ENCODE assay signal across 8 mouse cellular contexts in the genomic region with DNA sequence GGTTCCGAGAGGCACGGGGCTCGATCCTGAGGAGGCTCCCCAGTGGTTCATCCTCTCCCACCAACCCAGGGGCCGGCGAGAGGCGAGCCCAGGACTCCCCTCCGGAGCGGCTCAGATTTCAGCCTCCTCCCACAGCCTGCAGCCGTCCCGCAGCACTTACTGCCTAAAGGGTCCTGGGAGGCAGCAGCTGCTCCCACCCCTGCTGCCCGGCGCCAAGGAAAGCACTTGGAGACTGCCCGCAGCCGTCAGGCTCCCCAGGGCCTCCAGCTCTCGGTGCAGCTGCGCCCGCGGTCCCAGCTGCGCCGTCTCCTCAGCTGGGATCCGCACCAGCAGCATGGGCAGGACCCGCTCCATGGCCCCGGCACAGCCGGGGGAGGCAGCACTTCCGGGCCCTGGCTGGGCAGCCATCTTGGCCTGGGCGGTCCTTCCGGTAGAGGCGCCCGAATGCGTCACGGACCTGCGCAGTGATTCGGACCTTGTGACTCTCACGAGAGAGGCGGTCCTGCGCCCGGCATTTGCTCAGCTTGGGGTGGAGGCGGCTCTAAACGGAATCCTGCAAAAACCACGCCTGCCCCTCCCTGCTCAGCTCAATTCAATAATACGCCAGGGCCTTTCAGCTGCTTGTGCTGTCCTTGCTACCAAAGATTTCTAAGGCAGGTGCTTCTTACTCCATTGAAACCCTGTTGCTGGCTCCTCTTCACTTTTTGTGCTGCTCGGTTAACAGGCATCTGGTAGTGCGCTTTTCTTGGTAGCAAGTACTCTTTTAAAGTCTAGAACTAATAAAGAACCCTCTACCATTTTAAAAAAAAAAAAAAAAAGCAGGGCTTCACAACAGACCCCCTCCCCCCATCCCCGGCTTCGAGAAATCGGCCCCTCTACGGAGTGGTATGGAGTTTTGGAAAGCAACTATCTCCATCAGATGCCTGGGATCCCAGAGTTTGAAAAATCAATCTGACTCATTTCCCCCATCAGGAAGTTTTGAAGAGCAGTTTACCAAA. TPM values are rescaled to one million over a fixed set of nuclear protein-coding genes. Genes with fewer than 3 reads are reported as not detected.
DNase-seq lines count a peak whose midpoint lies in the region; ATAC-seq and TF ChIP-seq lines count a peak whose summit lies in the region.

Gene Spg11, minus strand, starts transcription at position 426 of the 998 bp plus-strand sequence.

- H3K9me3 ChIP-seq in CH12.LX (replicated peaks; ENCODE audit: low read length): no peaks in the 10 kb centered on the region
- no peaks in the 10 kb centered on the region for H3K9me3 ChIP-seq in forebrain, embryonic 11.5 days (ENCODE audit: control insufficient read depth, low read length)
- H3K9me3 ChIP-seq in heart, embryonic 16.5 days (replicated peaks; ENCODE audit: control insufficient read depth, low read length): no peaks in the 10 kb centered on the region
- no peaks in the 10 kb centered on the region for H3K9me3 ChIP-seq in liver, embryonic 15.5 days (replicated peaks)
- H3K9me3 ChIP-seq in neural tube, embryonic 12.5 days: no peaks in the 10 kb centered on the region

- WGBS in forebrain, embryonic 11.5 days: under 1% methylated on average over 47 of the region's 47 CpGs
- under 1% methylated on average over 47 of the region's 47 CpGs for WGBS in heart, embryonic 16.5 days
- 1% methylated on average over 47 of the region's 47 CpGs for WGBS in liver, embryonic 15.5 days (ENCODE audit: insufficient replicate concordance)
- under 1% methylated on average over 47 of the region's 47 CpGs for WGBS in neural tube, embryonic 12.5 days

- TF ChIP-seq EP300 in CH12.LX (IDR thresholded peaks at IDR 0.05; ENCODE audit: low read length): 0 out of 2 replicates have a peak, but pooled peaks have one; percentile 25

- no peak for TF ChIP-seq RAD21 in CH12.LX (IDR thresholded peaks at IDR 0.05; ENCODE audit: low read depth, low read length)

- peaks cover 8% of the 10 kb centered on the region for H3K79me2 ChIP-seq in CH12.LX (replicated peaks; ENCODE audit: control insufficient read depth, extremely low read depth, insufficient read depth, poor library complexity, severe bottlenecking)

- DNase-seq in CH12.LX (ENCODE audit: extremely low read depth): peak; percentile 98
- peak; percentile 95 for DNase-seq in c-Kit-positive CD71-positive TER-119-negative erythroid progenitor cells, embryonic 14.5 days (ENCODE audit: low read depth)
- DNase-seq in forebrain, embryonic 11.5 days (ENCODE audit: low spot score): peak; percentile 98
- DNase-seq in kidney, postnatal 36 days: peak; percentile 98
- peak; percentile 96 for DNase-seq in telencephalon, adult 2 months (ENCODE audit: low read depth, low spot score)

- in situ Hi-C loops in CH12.LX (cut with MboI; ENCODE audit: low pct_ligation_motif_present, low pct_unique_long_range_greater_than_20kb, low sequenced_read_pairs): loop anchor here (5.0 kb wide), 1 partner anchor 44 kb away; the partner anchor contains the start of gene Trim69

- peak; percentile 100 for ATAC-seq in forebrain, embryonic 11.5 days (replicated peaks; ENCODE audit: low FRiP score)
- ATAC-seq in heart, embryonic 16.5 days (replicated peaks; ENCODE audit: extremely low read depth, insufficient read depth, low FRiP score): peak; percentile 100
- ATAC-seq in liver, embryonic 15.5 days (ENCODE audit: insufficient read depth): peak; percentile 100
- peak; percentile 99 for ATAC-seq in neural tube, embryonic 12.5 days (ENCODE audit: low FRiP score, low read depth)

- peak within 1 kb of the TSS; percentile 89 for H3K9ac ChIP-seq in CH12.LX (ENCODE audit: insufficient read depth, low read depth)
- H3K9ac ChIP-seq in forebrain, embryonic 11.5 days (ENCODE audit: low read length): peak within 1 kb of the TSS; percentile 95
- H3K9ac ChIP-seq in heart, embryonic 16.5 days (ENCODE audit: low read length): peak within 1 kb of the TSS; percentile 86
- peak within 1 kb of the TSS; percentile 88 for H3K9ac ChIP-seq in liver, embryonic 15.5 days
- peak within 1 kb of the TSS; percentile 83 for H3K9ac ChIP-seq in neural tube, embryonic 12.5 days

- dilution Hi-C loops in CH12.LX (cut with MboI; ENCODE audit: extremely low pct_ligation_motif_present, extremely low pct_unique_long_range_greater_than_20kb, low sequenced_read_pairs): no loop called here

- H3K27ac ChIP-seq in CH12.LX (ENCODE audit: insufficient read depth, low read depth): peak within 1 kb of the TSS; percentile 30; the same call in 1 of the 2 replicates
- H3K27ac ChIP-seq in forebrain, embryonic 11.5 days (ENCODE audit: low read depth, low read length): peak within 1 kb of the TSS; percentile 97
- peak within 1 kb of the TSS; percentile 94 for H3K27ac ChIP-seq in heart, embryonic 16.5 days (ENCODE audit: low read length)
- H3K27ac ChIP-seq in liver, embryonic 15.5 days (replicated peaks): peak within 1 kb of the TSS; percentile 90
- peak within 1 kb of the TSS; percentile 93 for H3K27ac ChIP-seq in neural tube, embryonic 12.5 days

- H3K4me2 ChIP-seq in CH12.LX (ENCODE audit: insufficient read depth, low read depth, poor library complexity, severe bottlenecking): peak within 1 kb of the TSS; percentile 79
- peak within 1 kb of the TSS; percentile 61 for H3K4me2 ChIP-seq in forebrain, embryonic 11.5 days (ENCODE audit: low read depth, low read length, severe bottlenecking)
- peak within 1 kb of the TSS; percentile 73 for H3K4me2 ChIP-seq in heart, embryonic 16.5 days (ENCODE audit: low read depth, low read length)
- peak within 1 kb of the TSS; percentile 78 for H3K4me2 ChIP-seq in liver, embryonic 15.5 days
- peak within 1 kb of the TSS; percentile 63 for H3K4me2 ChIP-seq in neural tube, embryonic 12.5 days (replicated peaks)

- TF ChIP-seq CTCF in CH12.LX (conservative IDR thresholded peaks at IDR 0.05 in 1 of 2, IDR thresholded peaks at IDR 0.05 in 1 of 2; ENCODE audit: low read depth in 2 of 2, low read length in 2 of 2): no peak

- peaks cover 11 to 18% of the 10 kb centered on the region in 2 experiments for H3K36me3 ChIP-seq in CH12.LX (replicated peaks in 1 of 2; ENCODE audit: control insufficient read depth in 1 of 2, insufficient read depth in 1 of 2, low read length in 1 of 2)
- no peaks in the 10 kb centered on the region for H3K36me3 ChIP-seq in forebrain, embryonic 11.5 days (ENCODE audit: control insufficient read depth, insufficient read depth, low read length)
- peaks cover 7% of the 10 kb centered on the region; the same call in 1 of the 2 replicates for H3K36me3 ChIP-seq in heart, embryonic 16.5 days (ENCODE audit: control insufficient read depth, insufficient read depth)
- peaks cover 10% of the 10 kb centered on the region for H3K36me3 ChIP-seq in liver, embryonic 15.5 days (replicated peaks)
- H3K36me3 ChIP-seq in neural tube, embryonic 12.5 days: peaks cover 8% of the 10 kb centered on the region; the same call in 1 of the 2 replicates

- peak within 1 kb of the TSS; percentile 77 to 94 (median 92) for H3K4me3 ChIP-seq in CH12.LX (replicated peaks in 1 of 3; ENCODE audit: low read depth in 2 of 3, low read length in 2 of 3, poor library complexity in 1 of 3)
- H3K4me3 ChIP-seq in forebrain, embryonic 11.5 days (ENCODE audit: low read depth, low read length): peak within 1 kb of the TSS; percentile 89
- H3K4me3 ChIP-seq in heart, embryonic 16.5 days (ENCODE audit: low read length): peak within 1 kb of the TSS; percentile 77
- H3K4me3 ChIP-seq in liver, embryonic 15.5 days (replicated peaks): peak within 1 kb of the TSS; percentile 95
- peak within 1 kb of the TSS; percentile 80 for H3K4me3 ChIP-seq in neural tube, embryonic 12.5 days

- peak; percentile 100 for TF ChIP-seq POLR2A in CH12.LX (IDR thresholded peaks at IDR 0.05; ENCODE audit: low read depth, low read length)

- no peaks in the 10 kb centered on the region for H3K27me3 ChIP-seq in CH12.LX (replicated peaks)
- no peaks in the 10 kb centered on the region for H3K27me3 ChIP-seq in forebrain, embryonic 11.5 days (ENCODE audit: control insufficient read depth, insufficient read depth, low read length)
- H3K27me3 ChIP-seq in heart, embryonic 16.5 days (ENCODE audit: control insufficient read depth, insufficient read depth, low read length): no peaks in the 10 kb centered on the region
- H3K27me3 ChIP-seq in liver, embryonic 15.5 days: no peaks in the 10 kb centered on the region
- no peaks in the 10 kb centered on the region for H3K27me3 ChIP-seq in neural tube, embryonic 12.5 days (replicated peaks)

- peaks cover 2 to 17% of the 10 kb centered on the region in 2 experiments; a peak in 3 of 4 replicates for H3K4me1 ChIP-seq in CH12.LX (ENCODE audit: control insufficient read depth in 1 of 2, insufficient read depth in 2 of 2)
- H3K4me1 ChIP-seq in forebrain, embryonic 11.5 days (replicated peaks; ENCODE audit: control insufficient read depth, insufficient read depth, low read length): no peaks in the 10 kb centered on the region; the same call in 1 of the 2 replicates
- peaks cover 4% of the 10 kb centered on the region for H3K4me1 ChIP-seq in heart, embryonic 16.5 days (ENCODE audit: control insufficient read depth, insufficient read depth, low read length)
- H3K4me1 ChIP-seq in liver, embryonic 15.5 days (replicated peaks): peaks cover 27% of the 10 kb centered on the region
- H3K4me1 ChIP-seq in neural tube, embryonic 12.5 days: peaks cover 3% of the 10 kb centered on the region

TF ChIP-seq in CH12.LX, 34 proteins besides CTCF, POLR2A, EP300 and RAD21 (continues in another document):
- TF ChIP-seq BHLHE40 (IDR thresholded peaks at IDR 0.05; ENCODE audit: low read depth, low read length): peak; percentile 97
- 0 out of 2 replicates have a peak, but pooled peaks have one; percentile 42 for TF ChIP-seq MYC (IDR thresholded peaks at IDR 0.05; ENCODE audit: low read depth, low read length)
- TF ChIP-seq MAFK (IDR thresholded peaks at IDR 0.05; ENCODE audit: insufficient replicate concordance, low read length): peak; percentile 27; the same call in 1 of the 2 replicates
- TF ChIP-seq MAZ (IDR thresholded peaks at IDR 0.05; ENCODE audit: low read depth, low read length): peak; percentile 77; the same call in 1 of the 2 replicates
- peak; percentile 59 for TF ChIP-seq MEF2A (IDR thresholded peaks at IDR 0.05; ENCODE audit: borderline replicate concordance, low read depth, low read length)
- peak; percentile 70; the same call in 1 of the 2 replicates for TF ChIP-seq POLR2AphosphoS2 (IDR thresholded peaks at IDR 0.05; ENCODE audit: low read depth, low read length)
- peak; percentile 83 for TF ChIP-seq ZNF384 (IDR thresholded peaks at IDR 0.05; ENCODE audit: low read depth, low read length)
- TF ChIP-seq NRF1 (IDR thresholded peaks at IDR 0.05; ENCODE audit: low read depth, low read length): peak; percentile 95

RNA-seq across cellular contexts. Expression of gene Spg11, which starts in this region (rescaled TPM):
- 9.7 and 11.4 TPM in 2 replicates for total RNA-seq in CH12.LX (2012; rRNA removed)
- 6.0 and 7.5 TPM in 2 replicates for total RNA-seq in CH12.LX (2014; rRNA removed)
- polyA plus RNA-seq in CH12.LX (2012; ENCODE audit: insufficient read length, low read depth): 9.6 and 10.7 TPM in 2 replicates
- 16.0 and 17.9 TPM in 2 replicates for polyA plus RNA-seq in forebrain, embryonic 11.5 days (2014; fragmentation: Nextera tagmentation; extraction: Ambion mirVana)
- polyA plus RNA-seq in heart, embryonic 16.5 days (2015; fragmentation: Nextera tagmentation; extraction: Ambion mirVana): 4.5 and 5.1 TPM in 2 replicates
- polyA plus RNA-seq in liver, embryonic 15.5 days (2015; fragmentation: Nextera tagmentation; extraction: Ambion mirVana): 2.7 and 3.6 TPM in 2 replicates
- 9.6 and 10.5 TPM in 2 replicates for polyA plus RNA-seq in neural tube, embryonic 12.5 days (2016; fragmentation: Nextera tagmentation; extraction: Ambion mirVana)

Comparison
In these comparisons a context has a peak if more than half of its experiments do, and no peak if none do; other contexts are left out.
1. Peak in every context shown above with its lines: DNase-seq, ATAC-seq, H3K4me3 ChIP-seq and H3K27ac ChIP-seq.
2. H3K27ac ChIP-seq: peak in every context shown above with its lines; median percentile 97 in forebrain, embryonic 11.5 days; 94 in heart, embryonic 16.5 days; 93 in neural tube, embryonic 12.5 days; 90 in liver, embryonic 15.5 days; 30 in CH12.LX.